Mouse (Mus musculus) heart, postnatal 0 days (tissue): ENCODE measurements around the gene Ager. TPM values are rescaled to one million over a fixed set of nuclear protein-coding genes. Genes with fewer than 3 reads are reported as not detected.
A peak's percentile ranks its signal among the peaks of the same experiment; 100 is the strongest.

Experiments
- ATAC-seq: fragments of 200-750 bp; cut with Nextera tagmentation; 2 replicates; pipeline ENCODE4 v1.8.0; 2017; ENCODE audit warnings: low read depth, moderate number of reproducible peaks, moderate library complexity; ENCODE audit not compliant: insufficient read depth
- DNase-seq: peaks from one replicate; pipeline ENCODE4 v3.0.0-alpha.2; 2016; ENCODE audit warnings: low spot score
- H3K27ac ChIP-seq: fragments of 300-500 bp; sonication (generic); 2 replicates; pipeline ENCODE4 v1.5.1; 2014; ENCODE audit warnings: low read depth, mild to moderate bottlenecking
- H3K27me3 ChIP-seq: fragments of 300-500 bp; sonication (generic); 2 replicates; pipeline ENCODE4 v1.6.1; 2014; ENCODE audit warnings: low read length, mixed read lengths; ENCODE audit not compliant: control insufficient read depth, insufficient read depth
- H3K36me3 ChIP-seq: fragments of 300-500 bp; sonication (generic); replicated peaks from 2 replicates; pipeline ENCODE4 v1.6.1; 2014; ENCODE audit warnings: low read length, mixed read lengths; ENCODE audit not compliant: control insufficient read depth, insufficient read depth
- H3K4me1 ChIP-seq: fragments of 300-500 bp; sonication (generic); 2 replicates; pipeline ENCODE4 v1.6.1; 2014; ENCODE audit warnings: antibody characterized with exemption; ENCODE audit not compliant: control insufficient read depth, insufficient read depth
- H3K4me2 ChIP-seq: fragments of 300-500 bp; sonication (generic); 2 replicates; pipeline ENCODE4 v1.6.1; 2014; ENCODE audit warnings: low read depth, mild to moderate bottlenecking, low read length, moderate library complexity
- H3K4me3 ChIP-seq: fragments of 300-500 bp; sonication (generic); 2 replicates; pipeline ENCODE4 v1.5.1; 2014; ENCODE audit warnings: low read depth, low read length
- H3K9ac ChIP-seq: fragments of 300-500 bp; sonication (generic); replicated peaks from 2 replicates; pipeline ENCODE4 v1.6.1; 2014; ENCODE audit warnings: low read depth, low read length, mixed read lengths
- H3K9me3 ChIP-seq: fragments of 300-500 bp; sonication (generic); replicated peaks from 2 replicates; pipeline ENCODE4 v1.6.1; 2016; ENCODE audit warnings: low read length; ENCODE audit not compliant: control insufficient read depth
- CTCF ChIP-seq: IDR thresholded peaks from 2 replicates; pipeline ENCODE4 v1.5.1; 2016; ENCODE audit warnings: antibody characterized with exemption, control low read depth, low read depth
- EP300 ChIP-seq: IDR thresholded peaks from 2 replicates; pipeline ENCODE4 v1.6.1; 2016; ENCODE audit warnings: antibody characterized with exemption, low read depth
- WGBS: fragments of 180-500 bp; shearing (Covaris S2); extraction: QIAGEN DNeasy Blood & Tissue Kit; methylation state at CpG from one replicate; pipeline ENCODE4 v1.1.7; 2014; 5-methylcytosine and 5-hydroxymethylcytosine counted together
- polyA plus RNA-seq: library from polyadenylated mRNA; unstranded; fragments of >200 nt; fragmentation: Nextera tagmentation; extraction: Ambion mirVana; gene quantifications from 2 replicates; pipeline ENCODE4 v1.2.1, GENCODE M21; 2015
- total RNA-seq: library from RNA; depleted of rRNA; stranded (reverse); fragments of >200 nt; gene quantifications from 2 replicates; pipeline ENCODE4 v1.2.3, GENCODE M21; 2014; ENCODE audit warnings: low replicate concordance

The Ager gene
- total and polyA plus RNA-seq, 2 experiments from 2014 or later, result 1.9 to 5.8 TPM

DNA sequence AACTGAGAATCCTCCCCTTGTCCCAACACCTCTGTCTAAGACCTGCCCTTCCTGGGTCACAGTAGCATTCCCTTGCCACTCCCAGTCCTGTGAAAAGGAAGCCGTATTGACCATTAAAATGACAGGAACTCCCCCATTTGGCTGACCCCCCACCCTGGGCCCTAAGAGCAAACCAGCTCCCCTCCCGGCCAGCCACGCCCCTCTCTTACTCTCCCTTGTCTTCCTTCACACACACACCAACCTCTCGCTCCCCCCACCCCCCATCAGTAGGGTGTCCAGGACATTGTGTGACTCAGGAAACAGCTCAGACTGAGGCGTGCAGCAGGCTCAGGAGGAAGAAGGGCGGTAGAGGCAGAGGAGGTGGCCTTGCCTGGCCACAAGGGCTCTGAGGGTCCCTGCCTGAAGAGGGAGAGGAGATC is 33.6 kb upstream of the Ager start, which contains the start of gene Notch4:
Gene Notch4, plus strand, starts transcription at position 266 of the 419 bp plus-strand sequence.
- H3K9ac ChIP-seq, result peak within 1 kb of the TSS; percentile 34
- H3K4me1 ChIP-seq, result peaks cover 5% of the 10 kb centered on the region; the same call in 1 of the 2 replicates
- peak; percentile 80 for ATAC-seq
- peak within 1 kb of the TSS; percentile 93 for H3K27ac ChIP-seq
- H3K27me3 ChIP-seq, result no peaks in the 10 kb centered on the region; the same call in 1 of the 2 replicates
- no peaks in the 10 kb centered on the region for H3K9me3 ChIP-seq
- peak; percentile 51 for DNase-seq
- peak within 1 kb of the TSS; percentile 58 for H3K4me2 ChIP-seq
- TF ChIP-seq CTCF (no peak), EP300 (0 out of 2 replicates have a peak, but pooled peaks have one; percentile 31)
- peak within 1 kb of the TSS; percentile 40 for H3K4me3 ChIP-seq
- WGBS, result 13% methylated on average over 6 of the region's 6 CpGs
- H3K36me3 ChIP-seq, result no peaks in the 10 kb centered on the region

DNA sequence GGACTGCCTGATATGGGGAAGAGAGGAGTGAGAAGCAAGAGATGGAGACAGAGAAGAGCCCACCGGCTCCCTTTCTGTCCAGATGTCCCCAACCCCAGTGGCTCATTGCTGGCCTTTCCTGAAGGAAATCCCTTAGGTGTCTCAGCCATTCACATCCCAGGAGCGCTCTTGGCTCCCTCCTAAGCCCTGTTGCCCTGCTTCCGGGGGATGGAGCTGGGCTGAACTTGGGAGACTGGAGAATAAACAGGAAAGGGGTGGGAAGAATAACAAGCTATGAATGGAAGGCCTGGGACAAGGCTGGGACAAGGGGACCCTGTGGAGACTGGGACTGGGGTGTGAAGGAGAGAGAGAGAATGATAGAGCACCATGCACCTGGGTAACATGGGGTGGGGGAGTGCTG is 32.9 kb upstream of the Ager start:
- 21% methylated on average over 3 of the region's 3 CpGs for WGBS
- peak; percentile 67 for ATAC-seq
- peak overlapping the region; percentile 34; the same call in 1 of the 2 replicates for H3K9ac ChIP-seq

DNA sequence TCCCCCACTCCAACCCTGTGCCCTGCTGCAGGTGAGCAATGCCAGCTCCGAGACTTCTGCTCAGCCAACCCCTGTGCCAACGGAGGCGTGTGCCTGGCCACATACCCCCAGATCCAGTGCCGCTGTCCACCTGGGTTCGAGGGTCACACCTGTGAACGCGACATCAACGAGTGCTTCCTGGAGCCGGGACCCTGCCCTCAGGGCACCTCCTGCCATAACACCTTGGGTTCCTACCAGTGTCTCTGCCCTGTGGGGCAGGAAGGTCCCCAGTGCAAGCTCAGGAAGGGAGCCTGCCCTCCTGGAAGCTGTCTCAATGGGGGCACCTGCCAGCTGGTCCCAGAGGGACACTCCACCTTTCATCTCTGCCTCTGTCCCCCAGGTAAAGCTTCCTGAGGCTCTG is 30.4 kb upstream of the Ager start:
- ATAC-seq (no peak), DNase-seq (no peak)
- Histone ChIP-seq H3K4me2 (no peak overlapping the region), H3K36me3 (no peaks in the 10 kb centered on the region), H3K9ac (no peak overlapping the region), H3K27ac (no peak overlapping the region), H3K9me3 (no peaks in the 10 kb centered on the region), H3K4me1 (peaks cover 5% of the 10 kb centered on the region; the same call in 1 of the 2 replicates), H3K4me3 (no peak overlapping the region), H3K27me3 (no peaks in the 10 kb centered on the region; the same call in 1 of the 2 replicates)
- no peak for TF ChIP-seq CTCF
- TF ChIP-seq EP300, result no peak
- 46% methylated on average over 9 of the region's 9 CpGs for WGBS

More for the DNA sequence above, 32.9 kb upstream of the Ager start:
- peak overlapping the region; percentile 93 for H3K27ac ChIP-seq
- TF ChIP-seq EP300, result peak; percentile 56; the same call in 1 of the 2 replicates
- no peak for TF ChIP-seq CTCF
- H3K4me2 ChIP-seq, result peak overlapping the region; percentile 58
- DNase-seq, result peak; percentile 78
- no peaks in the 10 kb centered on the region for H3K9me3 ChIP-seq
- H3K4me3 ChIP-seq, result peak overlapping the region; percentile 40
- H3K4me1 ChIP-seq, result peaks cover 5% of the 10 kb centered on the region; the same call in 1 of the 2 replicates
- no peaks in the 10 kb centered on the region; the same call in 1 of the 2 replicates for H3K27me3 ChIP-seq
- no peaks in the 10 kb centered on the region for H3K36me3 ChIP-seq

DNA sequence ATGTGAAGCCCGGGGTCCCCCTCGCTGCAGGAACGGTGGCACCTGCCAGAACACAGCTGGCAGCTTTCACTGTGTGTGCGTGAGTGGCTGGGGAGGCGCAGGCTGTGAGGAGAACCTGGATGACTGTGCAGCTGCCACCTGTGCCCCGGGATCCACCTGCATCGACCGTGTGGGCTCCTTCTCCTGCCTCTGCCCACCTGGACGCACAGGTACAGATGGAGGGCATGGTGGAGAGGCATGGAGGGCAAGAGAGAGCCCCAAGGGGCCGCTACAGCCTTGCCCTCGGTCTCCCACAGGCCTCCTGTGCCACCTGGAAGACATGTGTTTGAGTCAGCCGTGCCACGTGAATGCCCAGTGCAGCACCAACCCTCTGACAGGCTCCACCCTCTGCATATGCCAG is 29.2 kb upstream of the Ager start:
- H3K9me3 ChIP-seq, result no peaks in the 10 kb centered on the region
- no peak overlapping the region for H3K9ac ChIP-seq
- H3K4me2 ChIP-seq, result no peak overlapping the region
- WGBS, result 78% methylated on average over 13 of the region's 13 CpGs
- no peak for DNase-seq
- H3K4me3 ChIP-seq, result no peak overlapping the region
- TF ChIP-seq EP300 (no peak), CTCF (no peak)
- no peaks in the 10 kb centered on the region; the same call in 1 of the 2 replicates for H3K27me3 ChIP-seq
- ATAC-seq, result no peak
- H3K27ac ChIP-seq, result no peak overlapping the region
- peaks cover 5% of the 10 kb centered on the region; the same call in 1 of the 2 replicates for H3K4me1 ChIP-seq
- H3K36me3 ChIP-seq, result no peaks in the 10 kb centered on the region

DNA sequence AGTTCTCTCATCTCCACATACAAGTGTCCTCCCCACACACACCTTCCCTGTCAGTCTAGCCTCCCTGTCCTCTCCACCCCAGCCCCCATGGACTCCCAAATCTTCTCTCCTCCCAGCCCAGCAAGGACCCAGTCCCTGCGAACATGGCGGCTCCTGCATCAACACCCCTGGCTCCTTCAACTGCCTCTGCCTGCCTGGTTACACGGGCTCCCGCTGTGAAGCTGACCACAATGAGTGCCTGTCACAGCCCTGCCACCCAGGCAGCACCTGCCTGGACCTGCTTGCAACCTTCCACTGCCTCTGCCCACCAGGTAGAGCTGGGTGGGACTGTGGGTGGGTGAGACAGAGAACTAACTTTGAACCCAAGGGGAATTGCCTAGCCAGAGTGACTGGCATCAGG is 27.7 kb upstream of the Ager start:
- 70% methylated on average over 4 of the region's 4 CpGs for WGBS

DNA sequence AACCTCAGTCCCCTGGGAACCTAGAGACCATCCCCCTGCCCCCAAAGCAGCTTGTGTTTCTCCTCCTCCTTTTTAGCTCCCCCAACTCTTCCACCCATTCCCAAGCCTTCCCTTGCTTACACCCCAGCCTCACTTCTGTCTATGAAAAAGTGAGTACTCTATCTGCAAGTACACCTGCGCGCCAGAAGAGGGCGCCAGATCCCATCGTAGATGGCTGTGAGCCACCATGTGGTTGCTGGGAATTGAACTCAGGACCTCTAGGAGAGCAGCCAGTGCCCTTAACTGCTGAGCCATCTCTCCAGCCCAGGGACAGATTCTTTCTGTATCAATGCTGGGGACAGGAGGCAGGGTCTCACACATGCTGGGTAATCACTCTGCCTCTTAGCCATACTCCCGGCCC is 25.8 kb upstream of the Ager start:
- Histone ChIP-seq H3K27me3 (no peaks in the 10 kb centered on the region), H3K36me3 (no peaks in the 10 kb centered on the region), H3K9me3 (no peaks in the 10 kb centered on the region), H3K9ac (no peak overlapping the region), H3K27ac (no peak overlapping the region), H3K4me2 (no peak overlapping the region), H3K4me1 (no peaks in the 10 kb centered on the region), H3K4me3 (no peak overlapping the region)
- TF ChIP-seq EP300 (no peak), CTCF (peak; percentile 40)
- WGBS, result 21% methylated on average over 5 of the region's 5 CpGs
- DNase-seq (no peak), ATAC-seq (no peak)

More for the DNA sequence above, 27.7 kb upstream of the Ager start:
- Histone ChIP-seq H3K4me2 (no peak overlapping the region), H3K27ac (no peak overlapping the region), H3K9ac (no peak overlapping the region), H3K36me3 (no peaks in the 10 kb centered on the region), H3K9me3 (no peaks in the 10 kb centered on the region), H3K4me3 (no peak overlapping the region), H3K27me3 (no peaks in the 10 kb centered on the region; the same call in 1 of the 2 replicates), H3K4me1 (no peaks in the 10 kb centered on the region)
- ATAC-seq (no peak), DNase-seq (no peak)
- TF ChIP-seq CTCF (no peak), EP300 (no peak)
